Mouse (Mus musculus): ENCODE measurements around the gene Hhex.

DNA sequence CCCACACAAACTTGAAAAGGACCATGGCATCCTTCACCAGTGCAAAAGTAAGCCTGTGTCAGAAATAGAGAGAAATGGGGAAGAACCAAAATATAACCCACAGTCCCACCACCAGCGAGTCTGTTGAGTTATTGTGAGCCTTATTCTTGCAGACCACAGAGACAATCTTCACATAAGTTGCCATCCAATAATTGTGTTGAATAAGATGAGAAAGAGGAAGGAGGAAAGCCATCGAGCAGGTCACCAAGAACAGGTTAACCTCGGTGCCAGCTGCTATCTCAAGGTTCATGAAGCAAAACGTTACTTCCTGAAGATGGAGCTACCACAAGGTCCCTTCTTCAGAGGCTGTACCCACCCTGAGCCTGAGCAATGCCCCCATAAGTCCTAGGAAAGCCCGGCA, 32.4 kb downstream of the Hhex start:
- TF ChIP-seq POLR2A (IDR thresholded peaks at IDR 0.05; ENCODE audit: borderline replicate concordance, low read depth, low read length) (no peak), CTCF (IDR thresholded peaks at IDR 0.05; ENCODE audit: low read depth, low read length) (no peak)

Data from bone marrow macrophage, adult 2 months (primary cell).